ENCODE assay signal across 9 mouse cellular contexts in genomic region chr12:30040150-30040549, GRCm38 (mm10).
DNase-seq lines count a peak whose midpoint lies in the region; ATAC-seq lines count a peak whose summit lies in the region.
"Had no signal": no experiment of that assay in that cellular context is flagged by ENCODE, and none has a peak within 500 bp of the region (broad histone marks: within the 10 kb centered on the region; RNA-seq: fewer than 3 reads in every experiment).

No protein-coding gene starts in this region.

- ATAC-seq in forebrain, embryonic 11.5 days (replicated peaks; ENCODE audit: low FRiP score) = peak; percentile 30; the same call in 1 of the 2 replicates
- no peak for ATAC-seq in forebrain, embryonic 15.5 days (replicated peaks)

- no peak overlapping the region for H3K27ac ChIP-seq in forebrain, embryonic 11.5 days (ENCODE audit: low read depth, low read length)
- no peak overlapping the region for H3K27ac ChIP-seq in forebrain, embryonic 15.5 days (replicated peaks)
- H3K27ac ChIP-seq: midbrain, embryonic 12.5 days had no signal

- H3K4me1 ChIP-seq in forebrain, embryonic 11.5 days (replicated peaks; ENCODE audit: control insufficient read depth, insufficient read depth, low read length) = peaks cover 8% of the 10 kb centered on the region; the same call in 1 of the 2 replicates
- H3K4me1 ChIP-seq in forebrain, embryonic 15.5 days = peaks cover 16% of the 10 kb centered on the region

- H3K9me3 ChIP-seq in forebrain, embryonic 11.5 days (ENCODE audit: control insufficient read depth, low read length) = no peaks in the 10 kb centered on the region
- H3K9me3 ChIP-seq in forebrain, embryonic 15.5 days = no peaks in the 10 kb centered on the region
- H3K9me3 ChIP-seq: midbrain, embryonic 12.5 days had no signal

- H3K4me3 ChIP-seq in forebrain, embryonic 11.5 days (ENCODE audit: low read depth, low read length) = no peak overlapping the region
- no peak overlapping the region for H3K4me3 ChIP-seq in forebrain, embryonic 15.5 days
- H3K4me3 ChIP-seq: midbrain, embryonic 12.5 days had no signal

- 22% methylated on average over 4 of the region's 4 CpGs for WGBS in forebrain, embryonic 11.5 days
- 27% methylated on average over 4 of the region's 4 CpGs for WGBS in forebrain, embryonic 15.5 days

- peak; percentile 72 for DNase-seq in forebrain, embryonic 11.5 days (ENCODE audit: low spot score)
- peak; percentile 8 for DNase-seq in thymus, postnatal 4 days
- no peak for DNase-seq in thymus, postnatal 14 days
- peak; percentile 31 for DNase-seq in forelimb bud, embryonic 11.5 days (ENCODE audit: low read depth, low spot score)
- DNase-seq in kidney, postnatal 10 days = peak; percentile 74
- DNase-seq in retina, adult 2 months (ENCODE audit: low read depth, low spot score) = peak; percentile 13
- no peak for DNase-seq in spleen, postnatal 36 days (ENCODE audit: low spot score in 2 of 2)

- H3K27me3 ChIP-seq in forebrain, embryonic 11.5 days (ENCODE audit: control insufficient read depth, insufficient read depth, low read length) = no peaks in the 10 kb centered on the region
- H3K27me3 ChIP-seq in forebrain, embryonic 15.5 days = no peaks in the 10 kb centered on the region
- H3K27me3 ChIP-seq: midbrain, embryonic 12.5 days had no signal

- no peak overlapping the region for H3K4me2 ChIP-seq in forebrain, embryonic 11.5 days (ENCODE audit: low read depth, low read length, severe bottlenecking)
- no peak overlapping the region for H3K4me2 ChIP-seq in forebrain, embryonic 15.5 days (replicated peaks)
- H3K4me2 ChIP-seq: midbrain, embryonic 12.5 days had no signal

- no peaks in the 10 kb centered on the region for H3K36me3 ChIP-seq in forebrain, embryonic 11.5 days (ENCODE audit: control insufficient read depth, insufficient read depth, low read length)
- H3K36me3 ChIP-seq in forebrain, embryonic 15.5 days = no peaks in the 10 kb centered on the region
- H3K36me3 ChIP-seq: midbrain, embryonic 12.5 days had no signal

- no peak overlapping the region for H3K9ac ChIP-seq in forebrain, embryonic 11.5 days (ENCODE audit: low read length)
- H3K9ac ChIP-seq in forebrain, embryonic 15.5 days (replicated peaks) = no peak overlapping the region
- H3K9ac ChIP-seq: midbrain, embryonic 12.5 days had no signal

Comparison
In these comparisons a context has a peak if more than half of its experiments do, and no peak if none do; other contexts are left out.
1. DNase-seq: peak in forebrain, embryonic 11.5 days (single experiment), thymus, postnatal 4 days (single experiment), forelimb bud, embryonic 11.5 days (single experiment), kidney, postnatal 10 days (single experiment) and retina, adult 2 months (single experiment); none in thymus, postnatal 14 days (single experiment) and spleen, postnatal 36 days (0 of 2).